In genomic region chr2:164389499-164389898, GRCm38 (mm10) we compare ENCODE assay signal across 8 mouse cellular contexts. TPM values are rescaled to one million over a fixed set of nuclear protein-coding genes. Genes with fewer than 3 reads are reported as not detected.
A peak's percentile ranks its signal among the peaks of the same experiment; 100 is the strongest.
DNase-seq lines count a peak whose midpoint lies in the region; ATAC-seq lines count a peak whose summit lies in the region.

No protein-coding gene starts in this region.

- H3K9me3 ChIP-seq in embryonic facial prominence, embryonic 11.5 days (replicated peaks; ENCODE audit: control insufficient read depth, low read length), result no peaks in the 10 kb centered on the region
- no peaks in the 10 kb centered on the region for H3K9me3 ChIP-seq in limb, embryonic 10.5 days (replicated peaks)
- H3K9me3 ChIP-seq in midbrain, embryonic 12.5 days, result no peaks in the 10 kb centered on the region

- ATAC-seq in embryonic facial prominence, embryonic 11.5 days (replicated peaks; ENCODE audit: insufficient number of reproducible peaks, low FRiP score, low TSS enrichment, low read depth), result 0 out of 2 replicates have a peak, but pooled peaks have one; percentile 21
- ATAC-seq in midbrain, embryonic 12.5 days (ENCODE audit: low FRiP score, low read depth), result peak; percentile 67

- H3K27ac ChIP-seq in embryonic facial prominence, embryonic 11.5 days (replicated peaks; ENCODE audit: low read depth, low read length), result peak overlapping the region; percentile 59; the same call in 1 of the 2 replicates
- peak overlapping the region; percentile 85 for H3K27ac ChIP-seq in limb, embryonic 10.5 days
- H3K27ac ChIP-seq in midbrain, embryonic 12.5 days (replicated peaks), result peak overlapping the region; percentile 39; the same call in 1 of the 2 replicates

- DNase-seq in adrenal gland, postnatal 10 days, result peak; percentile 93
- peak; percentile 88 for DNase-seq in embryonic facial prominence, embryonic 11.5 days (ENCODE audit: low spot score)
- peak; percentile 91 for DNase-seq in heart, adult 11 months
- DNase-seq in kidney, adult 11 months, result peak; percentile 67
- DNase-seq in limb, embryonic 10.5 days (ENCODE audit: low spot score), result peak; percentile 92
- peak; percentile 95 for DNase-seq in right cerebral cortex, postnatal 4 days
- peak; percentile 64 for DNase-seq in yolk sac, embryonic 10.5 days (ENCODE audit: low spot score)

- H3K4me2 ChIP-seq in embryonic facial prominence, embryonic 11.5 days (ENCODE audit: low read depth, low read length), result peak overlapping the region; percentile 78
- peak overlapping the region; percentile 65 for H3K4me2 ChIP-seq in midbrain, embryonic 12.5 days (replicated peaks)

- H3K36me3 ChIP-seq in embryonic facial prominence, embryonic 11.5 days (replicated peaks; ENCODE audit: control insufficient read depth, insufficient read depth, low read depth, low read length), result no peaks in the 10 kb centered on the region
- no peaks in the 10 kb centered on the region for H3K36me3 ChIP-seq in limb, embryonic 10.5 days
- no peaks in the 10 kb centered on the region for H3K36me3 ChIP-seq in midbrain, embryonic 12.5 days

- H3K4me3 ChIP-seq in embryonic facial prominence, embryonic 11.5 days (ENCODE audit: low read depth, low read length), result peak overlapping the region; percentile 44
- peak overlapping the region; percentile 55 for H3K4me3 ChIP-seq in limb, embryonic 10.5 days
- peak overlapping the region; percentile 47 for H3K4me3 ChIP-seq in midbrain, embryonic 12.5 days

- no peaks in the 10 kb centered on the region for H3K27me3 ChIP-seq in embryonic facial prominence, embryonic 11.5 days (ENCODE audit: control insufficient read depth, insufficient read depth, low read length)
- H3K27me3 ChIP-seq in limb, embryonic 10.5 days (ENCODE audit: low read depth, poor library complexity, severe bottlenecking), result peaks cover 70% of the 10 kb centered on the region
- peaks cover 53% of the 10 kb centered on the region for H3K27me3 ChIP-seq in midbrain, embryonic 12.5 days

- WGBS in embryonic facial prominence, embryonic 11.5 days, result under 1% methylated on average over 30 of the region's 30 CpGs
- WGBS in limb, embryonic 10.5 days, result under 1% methylated on average over 30 of the region's 30 CpGs
- under 1% methylated on average over 30 of the region's 30 CpGs for WGBS in midbrain, embryonic 12.5 days

- H3K4me1 ChIP-seq in embryonic facial prominence, embryonic 11.5 days (ENCODE audit: control insufficient read depth, insufficient read depth, low read length), result 0 out of 2 replicates have a peak, but pooled peaks cover 3% of the 10 kb centered on the region
- H3K4me1 ChIP-seq in limb, embryonic 10.5 days, result peaks cover 24% of the 10 kb centered on the region
- H3K4me1 ChIP-seq in midbrain, embryonic 12.5 days, result peaks cover 20% of the 10 kb centered on the region

- H3K9ac ChIP-seq in embryonic facial prominence, embryonic 11.5 days (replicated peaks; ENCODE audit: low read length), result peak overlapping the region; percentile 58
- peak overlapping the region; percentile 41; the same call in 1 of the 2 replicates for H3K9ac ChIP-seq in midbrain, embryonic 12.5 days (replicated peaks)

RNA-seq across cellular contexts. Expression of gene Slpi, which starts 0.6 kb away (rescaled TPM):
- 10 to 100 TPM in 1 of 2 experiments, 1 to 10 TPM in 1; 9.1 to 13.2 TPM for total RNA-seq in adrenal gland, postnatal 10 days (2021)
- 0.32 and 0.79 TPM in 2 replicates for polyA plus RNA-seq in embryonic facial prominence, embryonic 11.5 days (2014; fragmentation: Nextera tagmentation; extraction: Ambion mirVana)
- 0.46 TPM in 1 of 2 replicates, not detected in the other for polyA plus RNA-seq in limb, embryonic 10.5 days (2016; fragmentation: Nextera tagmentation; extraction: Ambion mirVana)
- polyA plus RNA-seq in midbrain, embryonic 12.5 days (2016; fragmentation: Nextera tagmentation; extraction: Ambion mirVana), result not detected in 2 replicates

RNA-seq across cellular contexts. Expression of gene Rbpjl, which starts 13.4 kb away (rescaled TPM):
- under 1 TPM in 1 of 2 experiments, not detected in 1; 0.15 TPM for total RNA-seq in adrenal gland, postnatal 10 days (2021)
- polyA plus RNA-seq in embryonic facial prominence, embryonic 11.5 days (2014; fragmentation: Nextera tagmentation; extraction: Ambion mirVana), result not detected in 2 replicates
- polyA plus RNA-seq in limb, embryonic 10.5 days (2016; fragmentation: Nextera tagmentation; extraction: Ambion mirVana), result 0.03 TPM in 1 of 2 replicates, not detected in the other
- polyA plus RNA-seq in midbrain, embryonic 12.5 days (2016; fragmentation: Nextera tagmentation; extraction: Ambion mirVana), result 0.15 TPM in 1 of 2 replicates, not detected in the other

RNA-seq across cellular contexts. Expression of gene Matn4, which starts 15.5 kb away (rescaled TPM):
- total RNA-seq in adrenal gland, postnatal 10 days (2021), result 1 to 10 TPM; 2.3 to 2.7 TPM
- 1.2 and 1.3 TPM in 2 replicates for polyA plus RNA-seq in embryonic facial prominence, embryonic 11.5 days (2014; fragmentation: Nextera tagmentation; extraction: Ambion mirVana)
- polyA plus RNA-seq in limb, embryonic 10.5 days (2016; fragmentation: Nextera tagmentation; extraction: Ambion mirVana), result 0.15 and 3.0 TPM in 2 replicates
- 2.8 and 13.5 TPM in 2 replicates for polyA plus RNA-seq in midbrain, embryonic 12.5 days (2016; fragmentation: Nextera tagmentation; extraction: Ambion mirVana)

RNA-seq across cellular contexts. Expression of gene Sdc4, which starts 54.2 kb away (rescaled TPM):
- 100 to 1,000 TPM; 101 to 246 TPM for total RNA-seq in adrenal gland, postnatal 10 days (2021)
- 19.2 and 24.1 TPM in 2 replicates for polyA plus RNA-seq in embryonic facial prominence, embryonic 11.5 days (2014; fragmentation: Nextera tagmentation; extraction: Ambion mirVana)
- polyA plus RNA-seq in limb, embryonic 10.5 days (2016; fragmentation: Nextera tagmentation; extraction: Ambion mirVana), result 22.1 and 24.2 TPM in 2 replicates
- 10.5 and 11.3 TPM in 2 replicates for polyA plus RNA-seq in midbrain, embryonic 12.5 days (2016; fragmentation: Nextera tagmentation; extraction: Ambion mirVana)

RNA-seq across cellular contexts. Expression of gene Svs5, which starts 57.0 kb away (rescaled TPM):
- total RNA-seq in adrenal gland, postnatal 10 days (2021), result under 1 TPM in 1 of 2 experiments, not detected in 1; 0.45 TPM
- polyA plus RNA-seq in embryonic facial prominence, embryonic 11.5 days (2014; fragmentation: Nextera tagmentation; extraction: Ambion mirVana), result not detected in 2 replicates
- not detected in 2 replicates for polyA plus RNA-seq in limb, embryonic 10.5 days (2016; fragmentation: Nextera tagmentation; extraction: Ambion mirVana)
- not detected in 2 replicates for polyA plus RNA-seq in midbrain, embryonic 12.5 days (2016; fragmentation: Nextera tagmentation; extraction: Ambion mirVana)

Comparison
In these comparisons a context has a peak if more than half of its experiments do, and no peak if none do; other contexts are left out.
1. Peak in every context shown above with its lines: DNase-seq, ATAC-seq, H3K4me3 ChIP-seq and H3K27ac ChIP-seq.